Mouse (Mus musculus): ENCODE data around the gene Use1. TPM values are rescaled to one million over a fixed set of nuclear protein-coding genes. Genes with fewer than 3 reads are reported as not detected.

Gene Use1
- 210 TPM for polyA plus RNA-seq (2017; shearing (Covaris generic))

GRCm38 (mm10) chr8:71366771-71367528, at the start of gene Use1:
Use1 (plus strand) TSS chr8:71366848.

GRCm38 (mm10) chr8:71371236-71371848, 4.7 kb downstream of the Use1 start, which contains the start of gene Ocel1:
Ocel1 (plus strand) TSS chr8:71371298.

GRCm38 (mm10) chr8:71381421-71381970, 14.8 kb downstream of the Use1 start, which contains the start of gene Nr2f6:
Nr2f6 (minus strand) TSS chr8:71381960.

GRCm38 (mm10) chr8:71395629-71396028, 29.0 kb downstream of the Use1 start, which contains the start of gene Ushbp1:
Ushbp1 (minus strand) TSS chr8:71395802.

GRCm38 (mm10) chr8:71396639-71397305, 30.1 kb downstream of the Use1 start, which contains the start of gene Babam1:
Babam1 (plus strand) TSS chr8:71396861.

GRCm38 (mm10) chr8:71405401-71406098, 38.9 kb downstream of the Use1 start, which contains the start of gene Ankle1:
Ankle1 (plus strand) TSS chr8:71406010.

Other genes with a start within 250 kb of the Use1 start
- gene Myo9b, start 94.1 kb upstream of the Use1 start, polyA plus RNA-seq (2017; shearing (Covaris generic)), result 24.4 TPM
- gene Haus8, start 93.9 kb upstream of the Use1 start, polyA plus RNA-seq (2017; shearing (Covaris generic)), result 32.5 TPM
- gene Ocel1, start 4.5 kb downstream of the Use1 start, polyA plus RNA-seq (2017; shearing (Covaris generic)), result 5.3 TPM
- gene Nr2f6, start 15.1 kb downstream of the Use1 start, polyA plus RNA-seq (2017; shearing (Covaris generic)), result not detected
- 0.11 TPM for gene Ushbp1, start 29.0 kb downstream of the Use1 start, polyA plus RNA-seq (2017; shearing (Covaris generic))
- 126 TPM for gene Babam1, start 30.0 kb downstream of the Use1 start, polyA plus RNA-seq (2017; shearing (Covaris generic))
- gene Ankle1, start 39.2 kb downstream of the Use1 start, polyA plus RNA-seq (2017; shearing (Covaris generic)), result 0.68 TPM
- 73.3 TPM for gene Abhd8, start 96.8 kb downstream of the Use1 start, polyA plus RNA-seq (2017; shearing (Covaris generic))
- 93.2 TPM for gene Mrpl34, start 98.1 kb downstream of the Use1 start, polyA plus RNA-seq (2017; shearing (Covaris generic))
- gene Dda1, start 102.4 kb downstream of the Use1 start, polyA plus RNA-seq (2017; shearing (Covaris generic)), result 64.2 TPM
- gene Ano8, start 119.1 kb downstream of the Use1 start, polyA plus RNA-seq (2017; shearing (Covaris generic)), result 0.14 TPM
- 3.4 TPM for gene Gtpbp3, start 121.3 kb downstream of the Use1 start, polyA plus RNA-seq (2017; shearing (Covaris generic))
- not detected for gene Plvap, start 144.9 kb downstream of the Use1 start, polyA plus RNA-seq (2017; shearing (Covaris generic))
- not detected for gene Ccdc194, start 158.9 kb downstream of the Use1 start, polyA plus RNA-seq (2017; shearing (Covaris generic))
- gene Bst2, start 170.6 kb downstream of the Use1 start, polyA plus RNA-seq (2017; shearing (Covaris generic)), result 173 TPM
- 55.1 TPM for gene Mvb12a, start 176.1 kb downstream of the Use1 start, polyA plus RNA-seq (2017; shearing (Covaris generic))
- 0.40 TPM for gene Tmem221, start 192.0 kb downstream of the Use1 start, polyA plus RNA-seq (2017; shearing (Covaris generic))
- 0.12 TPM for gene Nxnl1, start 199.8 kb downstream of the Use1 start, polyA plus RNA-seq (2017; shearing (Covaris generic))
- gene Slc27a1, start 202.0 kb downstream of the Use1 start, polyA plus RNA-seq (2017; shearing (Covaris generic)), result 12.4 TPM
- gene Pgls, start 225.3 kb downstream of the Use1 start, polyA plus RNA-seq (2017; shearing (Covaris generic)), result 21.4 TPM
- 2.2 TPM for gene Fam129c, start 230.8 kb downstream of the Use1 start, polyA plus RNA-seq (2017; shearing (Covaris generic))
- 4.4 TPM for gene Colgalt1, start 244.2 kb downstream of the Use1 start, polyA plus RNA-seq (2017; shearing (Covaris generic))